Mouse (Mus musculus) neural tube, embryonic 15.5 days (tissue): ENCODE data around the gene Osbpl8. TPM values are rescaled to one million over a fixed set of nuclear protein-coding genes. Genes with fewer than 3 reads are reported as not detected.

Experiments
- ATAC-seq: fragments of 200-750 bp; cut with Nextera tagmentation; 2 replicates; pipeline ENCODE4 v1.8.0; 2017; ENCODE audit warnings: mild to moderate bottlenecking, moderate TSS enrichment, moderate library complexity; ENCODE audit not compliant: low FRiP score
- H3K27ac ChIP-seq: fragments of 300-500 bp; sonication (generic); replicated peaks from 2 replicates; pipeline ENCODE4 v1.5.1; 2015; ENCODE audit warnings: mild to moderate bottlenecking, inconsistent platforms
- H3K27me3 ChIP-seq: fragments of 300-500 bp; sonication (generic); replicated peaks from 2 replicates; pipeline ENCODE4 v1.6.1; 2015; ENCODE audit warnings: inconsistent platforms
- H3K36me3 ChIP-seq: fragments of 300-500 bp; sonication (generic); 2 replicates; pipeline ENCODE4 v1.6.1; 2015; ENCODE audit warnings: inconsistent platforms
- H3K4me1 ChIP-seq: fragments of 300-500 bp; sonication (generic); 2 replicates; pipeline ENCODE4 v1.6.1; 2015; ENCODE audit warnings: inconsistent platforms
- H3K4me2 ChIP-seq: fragments of 300-500 bp; sonication (generic); 2 replicates; pipeline ENCODE4 v1.6.1; 2015; ENCODE audit warnings: inconsistent platforms, mild to moderate bottlenecking, moderate library complexity
- H3K4me3 ChIP-seq: fragments of 300-500 bp; sonication (generic); replicated peaks from 2 replicates; pipeline ENCODE4 v1.5.1; 2015; ENCODE audit warnings: mild to moderate bottlenecking, inconsistent platforms
- H3K9ac ChIP-seq: fragments of 300-500 bp; sonication (generic); replicated peaks from 2 replicates; pipeline ENCODE4 v1.6.1; 2015; ENCODE audit warnings: mild to moderate bottlenecking, inconsistent platforms
- H3K9me3 ChIP-seq: fragments of 300-500 bp; sonication (generic); replicated peaks from 2 replicates; pipeline ENCODE4 v1.6.1; 2016; ENCODE audit warnings: inconsistent platforms
- WGBS: fragments of 180-500 bp; shearing (Covaris S2); methylation state at CpG from one replicate; pipeline ENCODE4 v1.1.7; 2015; ENCODE audit warnings: mixed read lengths; 5-methylcytosine and 5-hydroxymethylcytosine counted together
- polyA plus RNA-seq: library from polyadenylated mRNA; unstranded; fragments of >200 nt; fragmentation: Nextera tagmentation; extraction: Ambion mirVana; gene quantifications from 2 replicates; pipeline ENCODE4 v1.2.1, GENCODE M21; 2015

Gene Osbpl8
- polyA plus RNA-seq, 1 experiment from 2014 or later: 16.0 TPM

DNA sequence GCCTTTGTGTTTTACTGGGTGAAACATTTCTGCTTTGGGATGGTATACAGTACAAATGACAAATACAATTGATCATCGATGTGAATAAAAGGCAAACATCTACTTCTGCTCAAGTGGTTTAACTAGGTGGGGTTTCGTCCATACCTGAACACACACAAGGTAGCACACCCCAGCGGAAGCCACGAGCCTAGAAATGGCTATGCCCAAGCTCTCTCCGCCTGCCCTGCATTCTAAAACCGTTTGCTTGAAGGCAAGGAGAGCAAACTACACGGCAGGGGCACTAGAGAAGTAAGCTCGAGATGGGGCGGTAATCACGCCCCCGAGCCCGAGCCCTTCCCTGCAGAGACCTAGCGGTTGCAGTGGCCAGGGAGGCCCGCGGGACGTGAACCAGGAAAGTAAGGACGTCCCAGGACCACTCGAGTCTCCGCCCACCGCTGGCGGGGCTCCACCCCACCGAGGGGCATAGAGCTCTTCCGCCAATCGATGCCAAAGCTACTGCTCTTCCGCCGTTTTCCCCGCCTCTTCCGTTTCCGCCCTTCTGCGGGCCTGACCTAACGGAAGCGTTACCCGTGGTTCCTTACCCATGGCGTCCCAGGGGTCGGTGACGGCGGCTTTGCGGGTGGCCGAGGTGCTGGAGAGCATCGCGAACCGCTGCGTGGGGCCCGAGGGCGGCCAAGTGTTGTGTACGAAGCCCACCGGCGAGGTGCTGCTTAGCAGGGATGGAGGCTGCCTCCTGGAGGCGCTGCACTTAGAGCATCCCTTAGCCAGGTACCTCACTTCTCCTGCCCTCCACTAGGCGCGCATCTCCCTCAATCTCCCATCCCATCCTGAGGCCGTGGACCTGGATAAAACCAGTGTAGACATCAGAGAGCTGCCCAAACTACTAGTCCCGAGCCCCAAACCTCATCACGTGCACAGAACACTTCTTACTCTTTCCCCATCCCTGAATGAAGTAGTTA is 133.9 kb downstream of the Osbpl8 start, which contains the start of gene Bbs10:
Bbs10 (plus strand) TSS at position 540 of the 959 bp plus-strand sequence.
- H3K4me3 ChIP-seq: peak within 1 kb of the TSS; percentile 69
- peak; percentile 99 for ATAC-seq
- WGBS: 2% methylated on average over 53 of the region's 54 CpGs

DNA sequence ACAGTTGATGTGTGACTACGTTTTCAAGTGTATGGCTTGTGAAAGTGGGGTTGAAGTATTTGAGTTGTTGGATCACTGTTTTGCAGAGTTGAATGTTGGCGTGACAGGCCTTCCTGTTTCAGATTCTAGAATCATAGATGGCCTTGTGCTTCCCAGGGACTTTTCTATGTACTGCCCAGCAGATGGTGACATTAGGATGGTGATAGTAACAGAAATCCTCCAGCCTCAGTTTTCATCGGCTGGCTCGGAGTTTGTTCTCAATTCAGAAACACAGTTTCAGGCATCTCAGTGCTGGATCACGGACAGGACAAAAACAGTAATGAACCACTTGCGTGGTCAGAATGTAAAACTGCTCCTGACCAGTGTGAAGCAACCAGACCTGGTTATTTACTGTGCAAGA is 135.0 kb downstream of the Osbpl8 start:
- ATAC-seq: no peak
- H3K9ac ChIP-seq: 0 out of 2 replicates have a peak overlapping the region, but pooled peaks have one; percentile 65
- no peaks in the 10 kb centered on the region for H3K9me3 ChIP-seq
- peak overlapping the region; percentile 60; the same call in 1 of the 2 replicates for H3K4me2 ChIP-seq
- peaks cover 19% of the 10 kb centered on the region for H3K4me1 ChIP-seq
- H3K27ac ChIP-seq: no peak overlapping the region
- 81% methylated on average over 6 of the region's 6 CpGs for WGBS
- H3K36me3 ChIP-seq: no peaks in the 10 kb centered on the region
- H3K4me3 ChIP-seq: no peak overlapping the region
- no peaks in the 10 kb centered on the region for H3K27me3 ChIP-seq

More for the DNA sequence above, 133.9 kb downstream of the Osbpl8 start, which contains the start of gene Bbs10:
- H3K36me3 ChIP-seq: no peaks in the 10 kb centered on the region; the same call in 1 of the 2 replicates
- no peaks in the 10 kb centered on the region for H3K9me3 ChIP-seq
- peak within 1 kb of the TSS; percentile 60 for H3K4me2 ChIP-seq
- peaks cover 19% of the 10 kb centered on the region for H3K4me1 ChIP-seq
- H3K27me3 ChIP-seq: no peaks in the 10 kb centered on the region
- H3K27ac ChIP-seq: peak within 1 kb of the TSS; percentile 97
- peak within 1 kb of the TSS; percentile 65 for H3K9ac ChIP-seq

DNA sequence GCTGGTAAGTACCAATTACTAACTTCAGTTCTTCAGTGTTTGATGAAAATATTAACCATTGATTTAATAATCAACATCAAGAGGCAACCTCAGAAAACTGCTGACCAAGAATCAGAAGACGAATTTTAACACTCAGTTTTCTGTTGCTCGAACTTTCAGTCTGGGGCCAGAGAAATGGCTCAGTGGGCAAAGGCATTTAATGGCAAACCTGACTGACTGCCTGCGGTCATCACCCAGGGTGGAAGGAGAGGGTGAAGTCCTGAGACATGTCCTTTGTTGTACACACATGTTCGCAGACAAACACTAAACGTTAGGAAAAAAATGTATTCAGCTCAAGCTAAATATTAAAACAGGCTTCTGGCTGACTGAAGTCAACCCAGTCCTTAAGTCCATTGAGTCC is 136.5 kb downstream of the Osbpl8 start:
- H3K4me3 ChIP-seq: no peak overlapping the region
- H3K27ac ChIP-seq: no peak overlapping the region
- no peak overlapping the region for H3K9ac ChIP-seq
- ATAC-seq: no peak
- peaks cover 19% of the 10 kb centered on the region for H3K4me1 ChIP-seq
- 94% methylated on average over 5 of the region's 5 CpGs for WGBS
- H3K27me3 ChIP-seq: no peaks in the 10 kb centered on the region
- no peaks in the 10 kb centered on the region for H3K9me3 ChIP-seq
- H3K4me2 ChIP-seq: no peak overlapping the region
- no peaks in the 10 kb centered on the region for H3K36me3 ChIP-seq

DNA sequence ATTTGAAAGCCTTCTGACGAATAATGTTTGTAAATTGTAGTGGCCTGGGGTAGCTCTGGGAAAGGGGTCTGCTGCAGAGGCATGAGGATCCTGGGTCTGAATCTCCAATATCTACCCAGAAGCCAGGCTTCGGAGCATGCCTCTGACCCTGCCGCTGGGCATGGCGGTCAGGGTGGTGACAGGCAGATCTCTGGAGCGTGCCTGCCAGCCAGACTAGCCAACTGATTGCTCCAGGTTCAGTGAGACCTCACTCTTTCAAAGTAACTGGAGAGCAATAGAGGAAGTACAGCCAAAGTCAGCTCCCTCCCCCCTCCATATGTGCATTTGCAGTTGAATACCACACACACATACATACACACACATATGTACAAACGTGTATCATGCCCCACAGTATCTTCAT is 137.9 kb downstream of the Osbpl8 start:
- 97% methylated on average over 6 of the region's 6 CpGs for WGBS
- no peaks in the 10 kb centered on the region for H3K9me3 ChIP-seq
- no peak for ATAC-seq
- H3K4me2 ChIP-seq: no peak overlapping the region
- peaks cover 18% of the 10 kb centered on the region for H3K4me1 ChIP-seq
- H3K4me3 ChIP-seq: no peak overlapping the region
- H3K27me3 ChIP-seq: no peaks in the 10 kb centered on the region
- no peaks in the 10 kb centered on the region for H3K36me3 ChIP-seq
- H3K27ac ChIP-seq: no peak overlapping the region
- no peak overlapping the region for H3K9ac ChIP-seq

DNA sequence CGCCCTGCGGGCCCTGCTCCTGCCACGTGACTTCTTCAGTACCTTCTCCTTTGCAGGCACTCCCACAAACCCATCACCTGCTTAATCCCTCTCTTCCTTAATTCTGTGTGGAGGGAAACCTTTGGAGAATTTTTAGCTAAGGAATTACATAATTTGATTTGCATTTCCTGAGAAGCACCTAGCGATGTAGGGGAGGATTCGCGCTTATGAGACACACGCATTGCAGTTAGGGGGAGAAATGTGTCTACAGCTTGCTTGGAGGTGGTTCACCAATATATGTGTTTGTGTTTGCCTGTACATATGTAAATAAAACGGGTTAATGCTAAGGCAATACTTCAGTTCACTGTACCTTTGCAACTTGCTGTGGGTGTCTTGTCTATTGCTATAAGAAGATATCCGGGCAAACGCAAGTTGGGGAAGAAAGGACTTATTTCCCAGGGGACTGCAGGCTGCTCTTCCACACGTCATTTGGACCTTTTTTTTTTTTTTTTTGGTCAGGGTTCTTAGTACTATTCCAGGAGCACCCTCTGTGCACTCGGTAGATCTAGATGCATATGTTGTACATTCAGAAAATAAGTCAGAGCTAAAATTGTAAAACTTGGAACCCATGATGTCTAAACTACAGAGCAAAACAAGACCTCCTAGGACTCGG is 144.4 kb downstream of the Osbpl8 start:
- Histone ChIP-seq H3K9me3 (no peaks in the 10 kb centered on the region), H3K4me1 (no peaks in the 10 kb centered on the region), H3K27me3 (no peaks in the 10 kb centered on the region), H3K4me2 (no peak overlapping the region), H3K27ac (no peak overlapping the region), H3K4me3 (no peak overlapping the region), H3K36me3 (no peaks in the 10 kb centered on the region), H3K9ac (no peak overlapping the region)
- WGBS: 91% methylated on average over 13 of the region's 13 CpGs
- no peak for ATAC-seq

DNA sequence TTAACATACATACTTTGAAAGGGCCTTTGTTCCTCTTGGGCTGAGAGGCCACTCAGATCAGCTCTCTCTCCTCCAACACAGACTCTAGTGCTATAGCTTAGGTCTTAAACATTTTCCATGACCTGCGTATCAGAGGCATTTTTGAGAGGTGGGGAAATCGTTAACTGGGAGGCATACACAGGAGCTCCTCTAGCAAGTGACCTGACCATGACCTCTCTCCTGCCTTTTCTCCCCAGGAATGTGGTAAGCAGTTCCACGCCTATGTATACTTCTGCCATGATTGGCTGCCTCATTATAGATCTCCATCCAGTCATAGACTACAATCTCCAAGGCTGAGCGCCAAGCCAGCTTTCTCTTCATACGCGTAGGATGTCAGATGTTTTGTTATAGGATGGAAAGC is 148.7 kb downstream of the Osbpl8 start:
- Histone ChIP-seq H3K27me3 (no peaks in the 10 kb centered on the region), H3K4me1 (no peaks in the 10 kb centered on the region), H3K4me2 (no peak overlapping the region), H3K27ac (no peak overlapping the region), H3K9me3 (no peaks in the 10 kb centered on the region), H3K36me3 (no peaks in the 10 kb centered on the region), H3K4me3 (no peak overlapping the region), H3K9ac (no peak overlapping the region)
- 82% methylated on average over 6 of the region's 6 CpGs for WGBS
- no peak for ATAC-seq

DNA sequence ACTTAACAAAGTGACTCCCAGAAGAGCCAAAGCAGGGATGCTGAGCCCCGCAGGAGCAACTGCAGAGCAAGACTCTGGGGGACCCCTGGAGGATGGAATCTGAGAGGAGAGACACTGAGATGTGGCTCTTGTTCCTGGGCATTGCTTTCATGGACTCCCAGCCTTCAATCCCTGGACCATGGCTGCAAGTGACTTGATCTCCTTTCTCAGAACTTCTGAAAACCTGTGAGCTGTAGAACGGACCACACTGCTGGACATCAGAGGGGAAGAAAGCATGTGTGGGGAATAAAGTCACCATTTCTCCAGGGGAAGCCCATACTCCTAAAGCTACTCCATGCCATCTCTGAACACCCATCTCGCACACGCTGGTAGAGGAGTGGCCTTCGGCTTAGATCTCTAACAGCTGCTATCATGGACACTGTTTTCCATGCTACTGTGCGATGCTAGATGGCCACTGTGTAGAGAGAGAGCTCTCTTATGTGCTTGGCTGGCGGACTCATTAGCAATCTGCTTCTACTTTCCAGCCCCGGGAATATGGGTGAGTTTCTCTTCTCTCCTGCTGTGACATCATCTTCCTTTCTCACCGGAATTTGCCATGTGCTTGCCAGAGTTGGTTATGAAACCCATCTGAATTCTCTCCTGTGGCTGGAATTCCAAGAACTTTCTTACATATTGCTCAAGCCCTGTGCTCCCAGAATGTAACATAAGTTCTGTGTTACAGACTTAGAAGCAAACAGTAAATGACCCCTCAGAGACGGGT is 150.3 kb downstream of the Osbpl8 start:
- Histone ChIP-seq H3K27me3 (no peaks in the 10 kb centered on the region), H3K9me3 (no peaks in the 10 kb centered on the region), H3K4me3 (no peak overlapping the region), H3K9ac (no peak overlapping the region), H3K36me3 (no peaks in the 10 kb centered on the region), H3K4me2 (no peak overlapping the region), H3K4me1 (no peaks in the 10 kb centered on the region), H3K27ac (no peak overlapping the region)
- no peak for ATAC-seq
- WGBS: 84% methylated on average over 10 of the region's 10 CpGs

DNA sequence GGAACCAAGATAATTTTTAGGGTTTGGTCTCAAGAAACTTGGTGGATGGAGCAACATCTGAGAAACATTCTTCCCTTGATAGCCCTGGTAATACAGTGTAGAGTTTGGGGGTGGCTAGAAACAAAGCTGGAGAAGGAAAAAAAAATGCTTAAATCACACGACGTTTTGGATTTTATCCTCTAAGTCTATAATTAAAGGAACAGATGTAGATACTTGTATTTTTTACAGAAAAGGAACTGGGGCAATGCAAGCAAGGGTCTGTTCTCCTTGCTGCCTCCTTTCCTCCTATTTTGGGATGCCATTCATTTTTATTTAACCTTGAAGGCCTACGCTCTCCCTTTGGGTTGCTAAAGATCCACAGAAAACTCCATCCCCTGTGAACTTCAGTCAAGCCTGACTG is 151.4 kb downstream of the Osbpl8 start:
- no peaks in the 10 kb centered on the region for H3K4me1 ChIP-seq
- no peaks in the 10 kb centered on the region for H3K9me3 ChIP-seq
- H3K27ac ChIP-seq: no peak overlapping the region
- no peaks in the 10 kb centered on the region for H3K36me3 ChIP-seq
- no peaks in the 10 kb centered on the region for H3K27me3 ChIP-seq
- no peak overlapping the region for H3K4me2 ChIP-seq
- WGBS: 93% methylated on average over 3 of the region's 3 CpGs
- H3K4me3 ChIP-seq: no peak overlapping the region
- no peak overlapping the region for H3K9ac ChIP-seq
- ATAC-seq: no peak

DNA sequence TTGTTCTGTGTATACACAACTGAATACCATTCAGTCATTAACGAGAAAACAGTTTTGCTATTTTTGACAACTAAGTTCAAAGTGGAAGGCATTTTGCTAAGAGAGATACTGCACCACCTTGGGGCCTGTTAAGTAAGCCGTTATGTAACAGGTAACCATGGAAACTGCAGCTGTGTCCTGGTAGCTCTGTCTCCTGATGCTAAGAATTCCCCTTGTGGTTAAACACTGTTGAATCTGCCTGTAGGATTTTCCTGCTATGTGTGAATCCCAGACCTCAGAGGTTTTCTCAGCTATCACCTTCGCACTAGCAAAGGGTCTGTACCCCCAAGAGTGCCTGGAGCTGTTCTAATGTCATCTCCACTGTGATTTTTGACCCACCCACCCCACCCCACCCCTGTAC is 153.5 kb downstream of the Osbpl8 start:
- H3K4me3 ChIP-seq: no peak overlapping the region
- H3K4me2 ChIP-seq: no peak overlapping the region
- H3K27ac ChIP-seq: no peak overlapping the region
- H3K9ac ChIP-seq: no peak overlapping the region
- no peaks in the 10 kb centered on the region for H3K27me3 ChIP-seq
- H3K36me3 ChIP-seq: no peaks in the 10 kb centered on the region
- WGBS: 67% methylated on average over 3 of the region's 3 CpGs
- H3K4me1 ChIP-seq: no peaks in the 10 kb centered on the region
- H3K9me3 ChIP-seq: no peaks in the 10 kb centered on the region
- peak; percentile 59; the same call in 1 of the 2 replicates for ATAC-seq

DNA sequence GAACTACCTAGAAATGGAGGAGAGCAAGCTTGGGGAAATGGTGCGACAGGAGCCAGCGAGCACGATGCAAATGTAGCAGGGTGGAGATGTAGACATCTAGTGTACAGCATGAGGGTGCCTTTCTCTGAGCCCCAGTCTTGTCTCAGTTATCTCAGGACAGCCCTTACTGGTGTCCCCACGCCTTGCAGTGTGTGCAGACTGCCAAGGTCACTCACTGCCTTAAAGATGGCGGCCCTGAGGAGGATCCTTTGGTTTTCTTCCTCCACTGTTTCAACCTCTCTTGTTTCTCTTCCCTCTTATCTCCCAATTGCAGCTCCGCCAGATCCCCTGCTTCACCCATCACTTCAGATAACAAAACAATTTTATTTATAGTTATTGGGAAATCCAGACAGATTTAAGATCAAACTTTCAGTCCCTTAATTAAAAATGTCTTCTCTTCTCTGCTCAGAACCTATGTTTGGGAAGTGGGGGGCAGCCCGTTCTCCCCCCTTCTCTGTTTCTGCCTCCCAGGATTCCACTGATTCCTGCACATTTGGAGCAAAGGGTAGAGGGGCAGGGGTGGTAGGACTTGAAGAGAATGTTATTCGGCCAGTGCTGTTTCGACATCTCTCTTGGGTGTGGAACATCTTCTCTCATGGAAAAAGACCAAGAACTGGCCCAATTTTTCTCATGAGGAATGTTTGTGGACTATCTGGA is 154.4 kb downstream of the Osbpl8 start:
- no peak overlapping the region for H3K4me3 ChIP-seq
- no peaks in the 10 kb centered on the region for H3K36me3 ChIP-seq
- 90% methylated on average over 9 of the region's 9 CpGs for WGBS
- H3K4me2 ChIP-seq: no peak overlapping the region
- no peaks in the 10 kb centered on the region for H3K27me3 ChIP-seq
- no peak overlapping the region for H3K9ac ChIP-seq
- no peaks in the 10 kb centered on the region for H3K9me3 ChIP-seq
- H3K4me1 ChIP-seq: no peaks in the 10 kb centered on the region
- ATAC-seq: no peak
- H3K27ac ChIP-seq: no peak overlapping the region

DNA sequence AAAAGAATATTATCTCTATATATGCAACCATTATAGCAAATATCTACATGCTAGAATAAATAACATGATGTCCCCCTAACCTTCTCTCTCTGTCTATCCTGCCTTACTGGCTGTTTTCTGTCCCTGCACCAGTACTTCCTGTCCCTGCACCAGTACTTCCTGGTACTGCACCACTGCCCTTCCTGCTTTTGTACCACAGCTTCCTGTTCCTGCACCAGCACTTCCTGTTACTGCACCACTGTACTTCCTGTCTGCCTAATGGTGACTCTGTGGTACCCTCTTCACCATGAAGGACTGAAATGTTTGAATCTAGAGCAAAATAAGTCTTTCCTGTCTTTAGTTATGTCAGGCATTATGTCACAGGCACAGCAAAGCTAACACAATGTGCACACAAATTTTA is 156.0 kb downstream of the Osbpl8 start:
- ATAC-seq: no peak
- no peak overlapping the region for H3K4me2 ChIP-seq
- no peak overlapping the region for H3K27ac ChIP-seq
- no peaks in the 10 kb centered on the region for H3K4me1 ChIP-seq
- H3K27me3 ChIP-seq: no peaks in the 10 kb centered on the region
- no peaks in the 10 kb centered on the region for H3K36me3 ChIP-seq
- H3K9ac ChIP-seq: no peak overlapping the region
- no peak overlapping the region for H3K4me3 ChIP-seq
- H3K9me3 ChIP-seq: no peaks in the 10 kb centered on the region
